In genomic region chr2:14055168-14055565, GRCm38 (mm10) we compare ENCODE assay signal across 8 mouse cellular contexts. TPM values are rescaled to one million over a fixed set of nuclear protein-coding genes. Genes with fewer than 3 reads are reported as not detected.
DNase-seq lines count a peak whose midpoint lies in the region; ATAC-seq and TF ChIP-seq lines count a peak whose summit lies in the region.

No protein-coding gene starts in this region.

- H3K27ac ChIP-seq in CH12.LX (ENCODE audit: insufficient read depth, low read depth): no peak overlapping the region
- H3K27ac ChIP-seq in heart, embryonic 14.5 days (replicated peaks in 1 of 2; ENCODE audit: control insufficient read depth in 1 of 2, insufficient read depth in 1 of 2, low read depth in 2 of 2, low read length in 2 of 2): peak overlapping the region; percentile 98 to 99
- H3K27ac ChIP-seq in kidney, embryonic 16.5 days (ENCODE audit: low read length): peak overlapping the region; percentile 83

- TF ChIP-seq CTCF in CH12.LX (conservative IDR thresholded peaks at IDR 0.05 in 1 of 2, IDR thresholded peaks at IDR 0.05 in 1 of 2; ENCODE audit: low read depth in 2 of 2, low read length in 2 of 2): no peak

- H3K36me3 ChIP-seq in CH12.LX (replicated peaks in 1 of 2; ENCODE audit: control insufficient read depth in 1 of 2, insufficient read depth in 1 of 2, low read length in 1 of 2): no peaks in the 10 kb centered on the region
- H3K36me3 ChIP-seq in heart, embryonic 14.5 days (ENCODE audit: control insufficient read depth, insufficient read depth, low read length): no peaks in the 10 kb centered on the region
- H3K36me3 ChIP-seq in kidney, embryonic 16.5 days (ENCODE audit: insufficient read depth, low read length): no peaks in the 10 kb centered on the region

- in situ Hi-C loops in CH12.LX (cut with MboI; ENCODE audit: low pct_ligation_motif_present, low pct_unique_long_range_greater_than_20kb, low sequenced_read_pairs): loop anchor here (10.0 kb wide), 1 partner anchor 80 kb away; no protein-coding TSS in a partner anchor

- peak overlapping the region; percentile 24; the same call in 1 of the 2 replicates for H3K9ac ChIP-seq in CH12.LX (ENCODE audit: insufficient read depth, low read depth)
- peak overlapping the region; percentile 80 for H3K9ac ChIP-seq in heart, embryonic 14.5 days (ENCODE audit: low read length)
- peak overlapping the region; percentile 80 for H3K9ac ChIP-seq in kidney, embryonic 16.5 days (replicated peaks; ENCODE audit: low read length)

- dilution Hi-C loops in CH12.LX (cut with MboI; ENCODE audit: extremely low pct_ligation_motif_present, extremely low pct_unique_long_range_greater_than_20kb, low sequenced_read_pairs): no loop called here

- under 1% methylated on average over 43 of the region's 58 CpGs for WGBS in heart, embryonic 14.5 days
- under 1% methylated on average over 44 of the region's 58 CpGs for WGBS in kidney, embryonic 16.5 days

- peaks cover 6% of the 10 kb centered on the region for H3K27me3 ChIP-seq in CH12.LX (replicated peaks)
- no peaks in the 10 kb centered on the region for H3K27me3 ChIP-seq in heart, embryonic 14.5 days (ENCODE audit: control insufficient read depth, insufficient read depth, low read length)
- no peaks in the 10 kb centered on the region for H3K27me3 ChIP-seq in kidney, embryonic 16.5 days (ENCODE audit: insufficient read depth, low read length)

- no peaks in the 10 kb centered on the region for H3K9me3 ChIP-seq in CH12.LX (replicated peaks; ENCODE audit: low read length)
- H3K9me3 ChIP-seq in heart, embryonic 14.5 days (ENCODE audit: control insufficient read depth, low read length): no peaks in the 10 kb centered on the region
- no peaks in the 10 kb centered on the region for H3K9me3 ChIP-seq in kidney, embryonic 16.5 days (ENCODE audit: low read length)

- no peaks in the 10 kb centered on the region; the same call in 1 of the 2 replicates for H3K79me2 ChIP-seq in CH12.LX (replicated peaks; ENCODE audit: control insufficient read depth, extremely low read depth, insufficient read depth, poor library complexity, severe bottlenecking)

- peak; percentile 30 for DNase-seq in CH12.LX (ENCODE audit: extremely low read depth)
- peak; percentile 83 for DNase-seq in adrenal gland, postnatal 10 days
- peak; percentile 44 for DNase-seq in lung, postnatal 25 days (ENCODE audit: low spot score)
- DNase-seq in retina, embryonic 14.5 days (ENCODE audit: low spot score): peak; percentile 91
- no peak for DNase-seq in natural killer cell, adult 2 months (ENCODE audit: low spot score in 2 of 2)

- TF ChIP-seq RAD21 in CH12.LX (IDR thresholded peaks at IDR 0.05; ENCODE audit: low read depth, low read length): no peak

- TF ChIP-seq EP300 in CH12.LX (IDR thresholded peaks at IDR 0.05; ENCODE audit: low read length): no peak

- peaks cover 0 to 4% of the 10 kb centered on the region in 2 experiments; a peak in 2 of 4 replicates for H3K4me1 ChIP-seq in CH12.LX (ENCODE audit: control insufficient read depth in 1 of 2, insufficient read depth in 2 of 2)
- H3K4me1 ChIP-seq in heart, embryonic 14.5 days (ENCODE audit: control insufficient read depth in 2 of 2, insufficient read depth in 2 of 2, low read length in 2 of 2): peaks cover 0 to 8% of the 10 kb centered on the region in 2 experiments; a peak in 1 of 4 replicates
- peaks cover 3% of the 10 kb centered on the region; the same call in 1 of the 2 replicates for H3K4me1 ChIP-seq in kidney, embryonic 16.5 days (ENCODE audit: insufficient read depth, low read length)

- TF ChIP-seq POLR2A in CH12.LX (IDR thresholded peaks at IDR 0.05; ENCODE audit: low read depth, low read length): no peak

- peak overlapping the region; percentile 56 to 89 (median 85) for H3K4me3 ChIP-seq in CH12.LX (replicated peaks in 1 of 3; ENCODE audit: low read depth in 2 of 3, low read length in 2 of 3, poor library complexity in 1 of 3)
- peak overlapping the region; percentile 83 to 98 for H3K4me3 ChIP-seq in heart, embryonic 14.5 days (ENCODE audit: control insufficient read depth in 1 of 2, insufficient read depth in 1 of 2, low read depth in 1 of 2, low read length in 2 of 2)
- peak overlapping the region; percentile 82 for H3K4me3 ChIP-seq in kidney, embryonic 16.5 days (ENCODE audit: low read length)

- H3K4me2 ChIP-seq in CH12.LX (ENCODE audit: insufficient read depth, low read depth, poor library complexity, severe bottlenecking): peak overlapping the region; percentile 76; the same call in 1 of the 2 replicates
- H3K4me2 ChIP-seq in heart, embryonic 14.5 days (ENCODE audit: low read length): peak overlapping the region; percentile 72
- H3K4me2 ChIP-seq in kidney, embryonic 16.5 days (replicated peaks; ENCODE audit: low read depth, low read length): peak overlapping the region; percentile 62

- ATAC-seq in erythroid progenitor cell, adult 5-6 weeks (replicated peaks; ENCODE audit: low FRiP score, poor library complexity, severe bottlenecking): peak; percentile 57; the same call in 1 of the 2 replicates
- ATAC-seq in heart, embryonic 14.5 days (ENCODE audit: insufficient number of reproducible peaks, insufficient read depth, low FRiP score, low read depth): peak; percentile 93
- peak; percentile 94 for ATAC-seq in kidney, embryonic 16.5 days (ENCODE audit: low FRiP score, low TSS enrichment)

TF ChIP-seq in CH12.LX, 34 proteins besides CTCF, POLR2A, EP300 and RAD21:
- TF ChIP-seq NELFE (IDR thresholded peaks at IDR 0.05; ENCODE audit: low read depth, low read length) (no peak), MXI1 (IDR thresholded peaks at IDR 0.05; ENCODE audit: low read depth, low read length) (peak; percentile 1; the same call in 1 of the 2 replicates), NRF1 (IDR thresholded peaks at IDR 0.05; ENCODE audit: low read depth, low read length) (no peak), HCFC1 (IDR thresholded peaks at IDR 0.05; ENCODE audit: low read depth, low read length) (no peak), JUN (IDR thresholded peaks at IDR 0.05; ENCODE audit: insufficient read depth, low read depth, low read length) (no peak), IRF4 (IDR thresholded peaks at IDR 0.05; ENCODE audit: low read depth, low read length) (no peak)

RNA-seq across cellular contexts. Expression of gene Hacd1, which starts 0.8 kb away (rescaled TPM):
- total RNA-seq in CH12.LX (2012; rRNA removed) (17.7 and 18.3 TPM in 2 replicates), CH12.LX (2014; rRNA removed) (46.9 and 55.4 TPM in 2 replicates)
- 28.5 and 31.0 TPM in 2 replicates for polyA plus RNA-seq in CH12.LX (2012; ENCODE audit: insufficient read length, low read depth)
- total RNA-seq in adrenal gland, postnatal 10 days (2021): 10 to 100 TPM; 55.1 to 62.3 TPM
- 7.5 and 13.7 TPM in 2 replicates for total RNA-seq in erythroid progenitor cell, adult 5-6 weeks (2015; ENCODE audit: low replicate concordance)
- 4.0 TPM in 1 of 2 replicates, not detected in the other for total RNA-seq in erythroid progenitor cell, adult 5-6 weeks (2017; ENCODE audit: low replicate concordance)
- 270 and 272 TPM in 2 replicates for polyA plus RNA-seq in heart, embryonic 14.5 days (2014; fragmentation: Nextera tagmentation; extraction: Ambion mirVana)
- polyA plus RNA-seq in kidney, embryonic 16.5 days (2015; fragmentation: Nextera tagmentation; extraction: Ambion mirVana): 50.3 and 61.4 TPM in 2 replicates

RNA-seq across cellular contexts. Expression of gene Stam, which starts 18.7 kb away (rescaled TPM):
- total RNA-seq in CH12.LX (2012; rRNA removed) (15.1 and 17.3 TPM in 2 replicates), CH12.LX (2014; rRNA removed) (21.4 and 25.3 TPM in 2 replicates)
- 11.6 and 13.5 TPM in 2 replicates for polyA plus RNA-seq in CH12.LX (2012; ENCODE audit: insufficient read length, low read depth)
- 10 to 100 TPM; 41.6 to 44.3 TPM for total RNA-seq in adrenal gland, postnatal 10 days (2021)
- total RNA-seq in erythroid progenitor cell, adult 5-6 weeks (2015; ENCODE audit: low replicate concordance): 36.4 and 66.7 TPM in 2 replicates
- total RNA-seq in erythroid progenitor cell, adult 5-6 weeks (2017; ENCODE audit: low replicate concordance): 23.3 and 41.1 TPM in 2 replicates
- 55.6 and 58.3 TPM in 2 replicates for polyA plus RNA-seq in heart, embryonic 14.5 days (2014; fragmentation: Nextera tagmentation; extraction: Ambion mirVana)
- polyA plus RNA-seq in kidney, embryonic 16.5 days (2015; fragmentation: Nextera tagmentation; extraction: Ambion mirVana): 66.4 and 73.6 TPM in 2 replicates

Comparison
In these comparisons a context has a peak if more than half of its experiments do, and no peak if none do; other contexts are left out.
1. DNase-seq: peak in CH12.LX (single experiment), adrenal gland, postnatal 10 days (single experiment), lung, postnatal 25 days (single experiment) and retina, embryonic 14.5 days (single experiment); none in natural killer cell, adult 2 months (0 of 2).
2. H3K9ac ChIP-seq: peak in every context shown above with its lines; median percentile 80 in heart, embryonic 14.5 days; 80 in kidney, embryonic 16.5 days; 24 in CH12.LX.
3. Peak in every context shown above with its lines, with median percentiles within 50 percentile points of each other: H3K4me2 ChIP-seq, H3K4me3 ChIP-seq and ATAC-seq.